Mouse (Mus musculus): ENCODE data around the gene Fgfr2. TPM values are rescaled to one million over a fixed set of nuclear protein-coding genes. Genes with fewer than 3 reads are reported as not detected.

Fgfr2 gene
- polyA plus RNA-seq, 1 experiment from 2014 or later, result 11.4 TPM

GRCm38 (mm10) chr7:131722316-131722715 lies 1400.8 kb downstream of the Fgfr2 start:
- Histone ChIP-seq H3K4me3 (ENCODE audit: low read depth, low read length) (no peak overlapping the region), H3K9me3 (replicated peaks; ENCODE audit: control insufficient read depth, low read length) (no peaks in the 10 kb centered on the region), H3K36me3 (ENCODE audit: control insufficient read depth, insufficient read depth) (no peaks in the 10 kb centered on the region), H3K4me1 (ENCODE audit: control insufficient read depth, low read depth, low read length) (no peaks in the 10 kb centered on the region), H3K27ac (ENCODE audit: low read length) (no peak overlapping the region), H3K27me3 (ENCODE audit: control insufficient read depth, insufficient read depth, low read depth, low read length) (no peaks in the 10 kb centered on the region), H3K9ac (ENCODE audit: low read depth, low read length) (no peak overlapping the region), H3K4me2 (ENCODE audit: low read depth, low read length) (no peak overlapping the region)
- 55% methylated on average over 4 of the region's 4 CpGs for WGBS (ENCODE audit: insufficient replicate concordance)
- ATAC-seq (ENCODE audit: low read depth), result no peak

DNA sequence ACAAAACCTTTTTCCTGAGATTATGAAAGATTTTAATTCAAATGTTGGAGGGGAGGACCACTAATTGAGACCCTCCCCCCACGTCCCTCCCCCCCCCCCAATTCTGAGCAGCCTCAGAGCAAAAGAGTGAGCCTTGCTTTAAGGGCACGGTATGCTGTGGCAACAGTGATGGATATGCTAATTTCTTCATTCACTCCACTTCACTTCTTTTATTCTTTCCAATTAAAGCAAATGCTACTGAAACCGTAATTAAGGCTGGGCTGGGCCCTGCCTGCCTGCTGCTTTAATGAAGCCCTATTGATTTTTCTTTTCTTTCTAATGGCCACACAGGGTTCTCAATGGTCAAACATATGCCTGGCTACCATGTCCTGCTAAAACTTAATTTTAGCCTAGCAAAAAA lies 1404.9 kb downstream of the Fgfr2 start:
- Histone ChIP-seq H3K4me3 (ENCODE audit: low read depth, low read length) (no peak overlapping the region), H3K27me3 (ENCODE audit: control insufficient read depth, insufficient read depth, low read depth, low read length) (no peaks in the 10 kb centered on the region), H3K4me1 (ENCODE audit: control insufficient read depth, low read depth, low read length) (no peaks in the 10 kb centered on the region), H3K27ac (ENCODE audit: low read length) (no peak overlapping the region), H3K9ac (ENCODE audit: low read depth, low read length) (no peak overlapping the region), H3K9me3 (replicated peaks; ENCODE audit: control insufficient read depth, low read length) (no peaks in the 10 kb centered on the region), H3K4me2 (ENCODE audit: low read depth, low read length) (no peak overlapping the region), H3K36me3 (ENCODE audit: control insufficient read depth, insufficient read depth) (no peaks in the 10 kb centered on the region)
- no peak for ATAC-seq (ENCODE audit: low read depth)
- WGBS (ENCODE audit: insufficient replicate concordance), result 56% methylated on average over 3 of the region's 3 CpGs

DNA sequence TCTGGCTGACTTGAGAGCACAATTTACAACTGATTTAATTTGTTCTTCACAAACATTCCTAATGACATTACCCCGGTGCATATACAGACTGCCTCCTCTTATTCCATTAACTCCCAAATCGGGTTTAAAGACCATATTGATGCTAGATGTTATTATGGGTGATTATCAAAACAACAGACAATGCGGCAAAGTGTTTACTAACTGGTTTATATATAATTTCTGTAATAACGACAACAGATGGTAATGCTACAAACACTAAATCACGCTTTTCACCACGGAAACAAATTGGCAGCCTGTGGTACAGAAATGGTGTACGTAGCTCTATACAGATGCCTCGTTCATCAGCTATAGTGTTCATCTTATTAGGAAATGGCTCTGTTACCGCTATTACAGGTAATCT lies 1410.1 kb downstream of the Fgfr2 start:
- H3K4me3 ChIP-seq (ENCODE audit: low read depth, low read length), result no peak overlapping the region
- H3K4me2 ChIP-seq (ENCODE audit: low read depth, low read length), result no peak overlapping the region
- no peak for ATAC-seq (ENCODE audit: low read depth)
- no peak overlapping the region for H3K9ac ChIP-seq (ENCODE audit: low read depth, low read length)
- H3K27ac ChIP-seq (ENCODE audit: low read length), result no peak overlapping the region
- H3K36me3 ChIP-seq (ENCODE audit: control insufficient read depth, insufficient read depth), result no peaks in the 10 kb centered on the region
- H3K4me1 ChIP-seq (ENCODE audit: control insufficient read depth, low read depth, low read length), result no peaks in the 10 kb centered on the region
- no peaks in the 10 kb centered on the region for H3K27me3 ChIP-seq (ENCODE audit: control insufficient read depth, insufficient read depth, low read depth, low read length)
- WGBS (ENCODE audit: insufficient replicate concordance), result 68% methylated on average over 9 of the region's 9 CpGs
- no peaks in the 10 kb centered on the region for H3K9me3 ChIP-seq (replicated peaks; ENCODE audit: control insufficient read depth, low read length)

DNA sequence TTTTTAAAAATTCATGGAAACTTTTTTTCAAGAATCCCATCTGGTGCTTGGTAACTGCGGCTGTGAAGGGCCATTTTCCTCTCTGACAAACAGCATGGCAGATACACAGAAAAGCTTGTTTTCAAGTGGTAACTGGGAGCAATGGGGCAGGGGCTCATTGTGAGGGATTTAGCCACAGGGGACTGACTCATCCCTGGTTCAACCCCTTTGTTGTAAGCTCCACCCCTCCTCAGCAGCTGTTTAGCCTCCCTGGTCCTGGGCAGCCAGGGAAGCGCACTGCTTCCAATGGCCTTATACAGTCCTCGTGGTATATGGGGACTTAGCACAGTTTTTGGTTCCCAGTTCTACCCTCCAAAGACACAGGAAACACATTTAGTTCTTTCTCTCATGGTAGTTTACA lies 1426.3 kb downstream of the Fgfr2 start:
- Histone ChIP-seq H3K4me3 (ENCODE audit: low read depth, low read length) (no peak overlapping the region), H3K36me3 (ENCODE audit: control insufficient read depth, insufficient read depth) (no peaks in the 10 kb centered on the region), H3K9ac (ENCODE audit: low read depth, low read length) (no peak overlapping the region), H3K9me3 (replicated peaks; ENCODE audit: control insufficient read depth, low read length) (no peaks in the 10 kb centered on the region), H3K4me2 (ENCODE audit: low read depth, low read length) (no peak overlapping the region), H3K27me3 (ENCODE audit: control insufficient read depth, insufficient read depth, low read depth, low read length) (no peaks in the 10 kb centered on the region), H3K27ac (ENCODE audit: low read length) (no peak overlapping the region), H3K4me1 (ENCODE audit: control insufficient read depth, low read depth, low read length) (no peaks in the 10 kb centered on the region)
- 39% methylated on average over 3 of the region's 3 CpGs for WGBS (ENCODE audit: insufficient replicate concordance)
- no peak for ATAC-seq (ENCODE audit: low read depth)

- Histone ChIP-seq H3K36me3 (ENCODE audit: control insufficient read depth, insufficient read depth) (no peaks in the 10 kb centered on the region), H3K27ac (ENCODE audit: low read length) (no peak overlapping the region), H3K4me3 (ENCODE audit: low read depth, low read length) (no peak overlapping the region), H3K4me1 (ENCODE audit: control insufficient read depth, low read depth, low read length) (no peaks in the 10 kb centered on the region), H3K9me3 (replicated peaks; ENCODE audit: control insufficient read depth, low read length) (no peaks in the 10 kb centered on the region), H3K27me3 (ENCODE audit: control insufficient read depth, insufficient read depth, low read depth, low read length) (no peaks in the 10 kb centered on the region), H3K9ac (ENCODE audit: low read depth, low read length) (no peak overlapping the region), H3K4me2 (ENCODE audit: low read depth, low read length) (no peak overlapping the region)
- no peak for ATAC-seq (ENCODE audit: low read depth)
- 63% methylated on average over 1 of the region's 1 CpGs for WGBS (ENCODE audit: insufficient replicate concordance)
Observed at GRCm38 (mm10) chr7:131687324-131687723, 1435.8 kb downstream of the Fgfr2 start.

DNA sequence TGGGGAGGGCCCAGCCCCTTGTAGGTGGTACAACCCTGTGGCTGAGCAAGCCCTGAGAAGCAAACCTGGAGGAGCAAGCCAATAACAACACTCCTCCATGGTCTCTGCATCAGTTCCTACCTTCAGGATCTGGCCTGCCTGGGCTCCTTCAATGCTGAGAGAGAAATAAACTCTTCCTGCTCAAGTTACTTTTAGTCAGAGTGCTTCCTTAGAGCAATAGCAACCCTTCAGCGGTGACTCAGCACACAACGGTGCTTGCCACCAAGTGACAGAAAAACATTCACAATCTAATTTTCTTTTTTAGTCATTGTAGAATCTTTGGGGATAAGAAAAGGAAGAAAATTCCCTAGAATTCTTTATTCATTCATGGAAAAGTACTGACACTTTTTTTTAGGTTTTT lies 1446.0 kb downstream of the Fgfr2 start:
- no peak overlapping the region for H3K9ac ChIP-seq (ENCODE audit: low read depth, low read length)
- H3K4me3 ChIP-seq (ENCODE audit: low read depth, low read length), result no peak overlapping the region
- H3K4me1 ChIP-seq (ENCODE audit: control insufficient read depth, low read depth, low read length), result no peaks in the 10 kb centered on the region
- no peak overlapping the region for H3K4me2 ChIP-seq (ENCODE audit: low read depth, low read length)
- no peak for ATAC-seq (ENCODE audit: low read depth)
- H3K9me3 ChIP-seq (replicated peaks; ENCODE audit: control insufficient read depth, low read length), result no peaks in the 10 kb centered on the region
- H3K27me3 ChIP-seq (ENCODE audit: control insufficient read depth, insufficient read depth, low read depth, low read length), result no peaks in the 10 kb centered on the region
- H3K36me3 ChIP-seq (ENCODE audit: control insufficient read depth, insufficient read depth), result no peaks in the 10 kb centered on the region
- WGBS (ENCODE audit: insufficient replicate concordance), result 63% methylated on average over 2 of the region's 2 CpGs
- H3K27ac ChIP-seq (ENCODE audit: low read length), result no peak overlapping the region

DNA sequence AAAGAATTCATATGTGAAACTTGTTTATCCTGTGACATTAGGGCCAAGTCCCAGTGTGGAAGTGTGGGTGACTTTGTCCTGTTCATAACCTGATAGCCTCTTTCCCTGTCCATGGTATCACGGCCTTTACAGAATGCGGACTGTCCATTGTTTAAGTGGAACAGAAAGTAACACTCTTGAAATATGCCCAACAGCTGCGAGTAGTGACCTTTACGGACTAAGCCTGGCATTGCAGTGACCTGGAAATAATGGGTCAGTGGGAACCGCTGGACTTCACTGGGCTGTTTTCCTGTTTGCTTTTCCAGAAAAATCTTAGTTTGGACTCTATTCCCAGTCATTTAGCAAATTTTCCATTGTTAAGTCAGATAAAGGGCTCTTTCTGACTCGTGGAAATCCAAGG lies 1452.6 kb downstream of the Fgfr2 start:
- Histone ChIP-seq H3K27ac (ENCODE audit: low read length) (no peak overlapping the region), H3K4me3 (ENCODE audit: low read depth, low read length) (no peak overlapping the region), H3K4me2 (ENCODE audit: low read depth, low read length) (no peak overlapping the region), H3K9ac (ENCODE audit: low read depth, low read length) (no peak overlapping the region), H3K4me1 (ENCODE audit: control insufficient read depth, low read depth, low read length) (no peaks in the 10 kb centered on the region), H3K36me3 (ENCODE audit: control insufficient read depth, insufficient read depth) (no peaks in the 10 kb centered on the region), H3K27me3 (ENCODE audit: control insufficient read depth, insufficient read depth, low read depth, low read length) (no peaks in the 10 kb centered on the region), H3K9me3 (replicated peaks; ENCODE audit: control insufficient read depth, low read length) (no peaks in the 10 kb centered on the region)
- WGBS (ENCODE audit: insufficient replicate concordance), result 59% methylated on average over 6 of the region's 6 CpGs
- no peak for ATAC-seq (ENCODE audit: low read depth)

GRCm38 (mm10) chr7:131669326-131669725 lies 1453.8 kb downstream of the Fgfr2 start:
- Histone ChIP-seq H3K9me3 (replicated peaks; ENCODE audit: control insufficient read depth, low read length) (no peaks in the 10 kb centered on the region), H3K27me3 (ENCODE audit: control insufficient read depth, insufficient read depth, low read depth, low read length) (no peaks in the 10 kb centered on the region), H3K36me3 (ENCODE audit: control insufficient read depth, insufficient read depth) (no peaks in the 10 kb centered on the region), H3K4me3 (ENCODE audit: low read depth, low read length) (no peak overlapping the region), H3K4me2 (ENCODE audit: low read depth, low read length) (no peak overlapping the region), H3K9ac (ENCODE audit: low read depth, low read length) (no peak overlapping the region), H3K27ac (ENCODE audit: low read length) (no peak overlapping the region), H3K4me1 (ENCODE audit: control insufficient read depth, low read depth, low read length) (no peaks in the 10 kb centered on the region)
- no peak for ATAC-seq (ENCODE audit: low read depth)
- WGBS (ENCODE audit: insufficient replicate concordance), result 58% methylated on average over 4 of the region's 4 CpGs

DNA sequence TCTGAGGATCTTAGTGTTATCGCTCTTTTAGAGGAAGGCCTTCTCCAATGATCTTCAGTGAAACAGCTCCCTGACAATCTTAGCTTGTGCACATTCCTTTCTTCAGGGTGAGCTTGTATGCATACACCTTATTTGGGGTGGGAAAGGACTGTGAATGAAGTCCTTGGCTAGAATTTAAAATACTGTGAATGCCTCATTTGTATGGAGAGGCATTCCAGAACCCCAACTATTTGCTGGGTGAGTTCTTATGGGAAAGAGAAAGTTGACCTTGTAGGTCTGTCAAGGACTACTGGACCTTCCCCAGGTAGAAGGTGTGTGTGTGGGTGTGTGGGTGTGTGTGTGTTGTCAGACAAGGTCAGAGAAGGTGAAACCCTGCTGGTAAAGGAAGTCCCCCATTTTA lies 1462.4 kb downstream of the Fgfr2 start:
- H3K27me3 ChIP-seq (ENCODE audit: control insufficient read depth, insufficient read depth, low read depth, low read length), result no peaks in the 10 kb centered on the region
- no peak overlapping the region for H3K9ac ChIP-seq (ENCODE audit: low read depth, low read length)
- no peak overlapping the region for H3K4me2 ChIP-seq (ENCODE audit: low read depth, low read length)
- H3K36me3 ChIP-seq (ENCODE audit: control insufficient read depth, insufficient read depth), result no peaks in the 10 kb centered on the region
- H3K4me3 ChIP-seq (ENCODE audit: low read depth, low read length), result no peak overlapping the region
- ATAC-seq (ENCODE audit: low read depth), result no peak
- H3K4me1 ChIP-seq (ENCODE audit: control insufficient read depth, low read depth, low read length), result no peaks in the 10 kb centered on the region
- no peak overlapping the region for H3K27ac ChIP-seq (ENCODE audit: low read length)
- H3K9me3 ChIP-seq (replicated peaks; ENCODE audit: control insufficient read depth, low read length), result no peaks in the 10 kb centered on the region
- WGBS (ENCODE audit: insufficient replicate concordance), result 72% methylated on average over 1 of the region's 1 CpGs

DNA sequence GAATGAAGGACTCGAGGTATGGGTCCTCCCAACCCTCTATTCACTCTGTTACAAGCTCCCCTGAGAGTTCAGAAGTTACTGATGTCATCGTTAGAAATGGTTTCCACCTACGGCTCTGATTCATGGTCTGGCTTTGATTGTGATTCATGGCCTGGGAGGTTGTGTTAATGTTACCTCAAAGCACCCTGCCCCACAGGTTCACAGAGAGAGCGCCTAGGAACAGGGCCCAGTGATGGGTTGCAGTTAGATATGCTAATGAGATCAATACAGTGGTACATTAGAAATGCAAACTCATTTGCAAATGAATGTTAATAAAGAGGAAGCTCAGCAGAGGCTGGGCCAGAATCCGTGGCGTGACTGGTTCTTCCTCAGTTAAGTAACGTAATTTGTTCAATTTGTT lies 1467.1 kb downstream of the Fgfr2 start:
- H3K27me3 ChIP-seq (ENCODE audit: control insufficient read depth, insufficient read depth, low read depth, low read length), result no peaks in the 10 kb centered on the region
- 50% methylated on average over 7 of the region's 7 CpGs for WGBS (ENCODE audit: insufficient replicate concordance)
- H3K4me3 ChIP-seq (ENCODE audit: low read depth, low read length), result no peak overlapping the region
- H3K36me3 ChIP-seq (ENCODE audit: control insufficient read depth, insufficient read depth), result no peaks in the 10 kb centered on the region
- ATAC-seq (ENCODE audit: low read depth), result no peak
- no peak overlapping the region for H3K4me2 ChIP-seq (ENCODE audit: low read depth, low read length)
- H3K4me1 ChIP-seq (ENCODE audit: control insufficient read depth, low read depth, low read length), result no peaks in the 10 kb centered on the region
- H3K9ac ChIP-seq (ENCODE audit: low read depth, low read length), result no peak overlapping the region
- no peaks in the 10 kb centered on the region for H3K9me3 ChIP-seq (replicated peaks; ENCODE audit: control insufficient read depth, low read length)
- no peak overlapping the region for H3K27ac ChIP-seq (ENCODE audit: low read length)
